Mouse (Mus musculus) E14TG2a.4 (cell line): ENCODE results near the gene Foxs1.

ENCODE experiments used
- CTCF ChIP-seq: conservative IDR thresholded peaks from 2 replicates; pipeline ENCODE4 v1.5.1; 2014; ENCODE audit warnings: low read length
- NANOG ChIP-seq: IDR thresholded peaks from 2 replicates; pipeline ENCODE4 v1.6.1; 2014; ENCODE audit warnings: borderline replicate concordance, low read length, mixed read lengths

GRCm38 (mm10) chr2:152888774-152889173 is 44.2 kb downstream of the Foxs1 start:
- TF ChIP-seq CTCF (no peak), NANOG (no peak)
